Mouse (Mus musculus) E14TG2a.4 (cell line): ENCODE data around the gene Nrxn1.

ENCODE experiments used
- CTCF ChIP-seq: conservative IDR thresholded peaks from 2 replicates; pipeline ENCODE4 v1.5.1; 2014; ENCODE audit warnings: low read length
- POU5F1 ChIP-seq: IDR thresholded peaks from 2 replicates; pipeline ENCODE4 v1.6.1; 2014; ENCODE audit warnings: low read length, borderline replicate concordance

DNA sequence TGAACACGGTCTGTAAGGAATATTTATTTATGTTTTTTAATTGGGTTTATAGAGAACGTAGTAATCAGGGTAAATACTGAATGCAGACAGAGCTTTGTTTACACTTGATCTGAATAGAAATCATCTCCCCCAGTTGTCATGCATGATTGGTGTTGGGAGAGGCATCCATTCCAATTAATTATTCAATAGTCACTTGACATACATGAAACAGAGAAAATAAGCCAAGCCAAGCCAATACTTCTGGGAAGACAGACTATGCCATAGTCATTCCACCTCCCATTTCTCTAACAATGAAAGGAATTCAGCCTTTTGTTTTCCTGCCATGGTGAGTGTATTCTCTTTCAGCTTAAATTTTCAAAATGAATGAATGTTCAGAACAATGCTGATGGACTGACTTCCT is 7.5 kb downstream of the Nrxn1 start:
- TF ChIP-seq CTCF (no peak), POU5F1 (no peak)
